In genomic region chr4:106493639-106494038, GRCm38 (mm10) we compare ENCODE assay signal across 10 mouse cellular contexts. TPM values are rescaled to one million over a fixed set of nuclear protein-coding genes. Genes with fewer than 3 reads are reported as not detected.
A peak's percentile ranks its signal among the peaks of the same experiment; 100 is the strongest.
DNase-seq lines count a peak whose midpoint lies in the region; ATAC-seq and TF ChIP-seq lines count a peak whose summit lies in the region.
"Had no signal": no experiment of that assay in that cellular context is flagged by ENCODE, and none has a peak within 500 bp of the region (broad histone marks: within the 10 kb centered on the region; RNA-seq: fewer than 3 reads in every experiment).

No protein-coding gene starts in this region.

- H3K27me3 ChIP-seq in testis, adult 2 months (ENCODE audit: control insufficient read depth, insufficient read depth, low read length), result no peaks in the 10 kb centered on the region
- no peaks in the 10 kb centered on the region for H3K27me3 ChIP-seq in liver, embryonic 14.5 days (ENCODE audit: control insufficient read depth, insufficient read depth, low read length)

- no peaks in the 10 kb centered on the region for H3K9me3 ChIP-seq in liver, embryonic 14.5 days (ENCODE audit: control insufficient read depth, low read length)
- H3K9me3 ChIP-seq: limb, embryonic 10.5 days had no signal

- H3K36me3 ChIP-seq in testis, adult 2 months (ENCODE audit: control insufficient read depth, insufficient read depth, low read length), result no peaks in the 10 kb centered on the region
- no peaks in the 10 kb centered on the region for H3K36me3 ChIP-seq in liver, embryonic 14.5 days (replicated peaks; ENCODE audit: control insufficient read depth, insufficient read depth, low read depth)
- H3K36me3 ChIP-seq: limb, embryonic 10.5 days had no signal

- no peak for TF ChIP-seq EP300 in liver, embryonic 14.5 days (IDR thresholded peaks at IDR 0.05; ENCODE audit: low read depth)

- no peak overlapping the region for H3K4me2 ChIP-seq in liver, embryonic 14.5 days (ENCODE audit: low read depth)

- peak; percentile 25; the same call in 1 of the 2 replicates for TF ChIP-seq CTCF in testis, adult 2 months (IDR thresholded peaks at IDR 0.05; ENCODE audit: control insufficient read depth, insufficient read depth, insufficient replicate concordance, low read depth, low read length)
- peak; percentile 73 for TF ChIP-seq CTCF in liver, embryonic 14.5 days (IDR thresholded peaks at IDR 0.05; ENCODE audit: low read depth)

- intact Hi-C loops in heart, postnatal 36 days (cut with DNase I), result no loop called here

- no peak for DNase-seq in frontal cortex, adult 2 months (ENCODE audit: extremely low spot score in 1 of 2, low spot score in 1 of 2)
- DNase-seq in testis, postnatal 14 days (ENCODE audit: low spot score), result no peak
- peak in 2 of 3 experiments; percentile 10 to 17 for DNase-seq in liver, embryonic 14.5 days (ENCODE audit: low read depth in 3 of 3, low spot score in 3 of 3)
- DNase-seq in right cerebral cortex, postnatal 4 days, result no peak
- no peak for DNase-seq in urinary bladder, postnatal 36 days (ENCODE audit: low spot score in 2 of 2)
- no peak for DNase-seq in heart, postnatal 36 days

- TF ChIP-seq POLR2A in testis, adult 2 months (IDR thresholded peaks at IDR 0.05; ENCODE audit: control insufficient read depth, low read depth, low read length), result no peak

- no peaks in the 10 kb centered on the region for H3K4me1 ChIP-seq in testis, adult 2 months (ENCODE audit: control insufficient read depth, insufficient read depth, low read length)
- no peaks in the 10 kb centered on the region for H3K4me1 ChIP-seq in liver, embryonic 14.5 days (replicated peaks; ENCODE audit: control insufficient read depth in 2 of 2, insufficient read depth in 2 of 2, low read length in 1 of 2)

- no peak overlapping the region for H3K27ac ChIP-seq in testis, adult 2 months (ENCODE audit: control insufficient read depth, insufficient read depth, low read depth, low read length)
- H3K27ac ChIP-seq in liver, embryonic 14.5 days, result no peak overlapping the region
- H3K27ac ChIP-seq: limb, embryonic 10.5 days had no signal

- WGBS in liver, embryonic 14.5 days (ENCODE audit: insufficient replicate concordance), result 56% methylated on average over 2 of the region's 2 CpGs

- H3K9ac ChIP-seq in liver, embryonic 14.5 days (replicated peaks), result no peak overlapping the region

- peak; percentile 58; the same call in 1 of the 2 replicates for ATAC-seq in frontal cortex, adult (ENCODE audit: low TSS enrichment)
- ATAC-seq in liver, embryonic 14.5 days (ENCODE audit: insufficient read depth), result no peak

- no peak overlapping the region for H3K4me3 ChIP-seq in testis, adult 2 months (ENCODE audit: control insufficient read depth, low read depth, low read length)
- H3K4me3 ChIP-seq in liver, embryonic 14.5 days (ENCODE audit: insufficient read depth in 1 of 2, low read depth in 2 of 2, low read length in 2 of 2), result no peak overlapping the region
- H3K4me3 ChIP-seq: limb, embryonic 10.5 days had no signal

RNA-seq across cellular contexts. Expression of gene Bsnd, which starts 1.6 kb away (rescaled TPM):
- polyA plus RNA-seq in frontal cortex, adult 2 months (2012; rRNA removed), result not detected in 2 replicates
- polyA plus RNA-seq in testis, adult 2 months (2012; rRNA removed), result 0.06 and 0.16 TPM in 2 replicates
- not detected in 2 replicates for polyA plus RNA-seq in liver, embryonic 14.5 days (2012; rRNA removed)
- not detected in 2 replicates for polyA plus RNA-seq in liver, embryonic 14.5 days (2014; fragmentation: Nextera tagmentation; extraction: Ambion mirVana)
- total RNA-seq in heart, postnatal 36 days (2021), result not detected
- total RNA-seq: neutrophil, adult 5-6 weeks had no signal
- polyA plus RNA-seq: limb, embryonic 10.5 days had no signal

RNA-seq across cellular contexts. Expression of gene Pcsk9, which starts 29.5 kb away (rescaled TPM):
- polyA plus RNA-seq in frontal cortex, adult 2 months (2012; rRNA removed), result 2.7 and 4.4 TPM in 2 replicates
- polyA plus RNA-seq in testis, adult 2 months (2012; rRNA removed), result 0.04 and 0.11 TPM in 2 replicates
- 47.9 and 50.9 TPM in 2 replicates for polyA plus RNA-seq in liver, embryonic 14.5 days (2012; rRNA removed)
- polyA plus RNA-seq in liver, embryonic 14.5 days (2014; fragmentation: Nextera tagmentation; extraction: Ambion mirVana), result 37.8 and 41.1 TPM in 2 replicates
- total RNA-seq in heart, postnatal 36 days (2021), result not detected

Comparison
In these comparisons a context has a peak if more than half of its experiments do, and no peak if none do; other contexts are left out.
1. DNase-seq: peak in liver, embryonic 14.5 days (2 of 3); none in frontal cortex, adult 2 months (0 of 2), testis, postnatal 14 days (single experiment), right cerebral cortex, postnatal 4 days (single experiment), urinary bladder, postnatal 36 days (0 of 2) and heart, postnatal 36 days (0 of 2).